Comparison of ENCODE assay signal across 27 mouse cellular contexts in genomic region chr1:43396522-43396921, GRCm38 (mm10). TPM values are rescaled to one million over a fixed set of nuclear protein-coding genes. Genes with fewer than 3 reads are reported as not detected.
A peak's percentile ranks its signal among the peaks of the same experiment; 100 is the strongest.
DNase-seq lines count a peak whose midpoint lies in the region; ATAC-seq and TF ChIP-seq lines count a peak whose summit lies in the region.
"Had no signal": no experiment of that assay in that cellular context is flagged by ENCODE, and none has a peak within 500 bp of the region (broad histone marks: within the 10 kb centered on the region; RNA-seq: fewer than 3 reads in every experiment).

No protein-coding gene starts in this region.

- WGBS in limb, embryonic 11.5 days = 41% methylated on average over 5 of the region's 5 CpGs
- 46% methylated on average over 5 of the region's 5 CpGs for WGBS in limb, embryonic 10.5 days

- no peak for ATAC-seq in limb, embryonic 11.5 days (ENCODE audit: insufficient number of reproducible peaks, low FRiP score, low TSS enrichment, low read depth)
- ATAC-seq: CD4-positive, CD25-positive, alpha-beta regulatory T cell, adult 4 months; forebrain, embryonic 14.5 days; liver, postnatal 0 days; midbrain, embryonic 15.5 days had no signal

- no peaks in the 10 kb centered on the region for H3K27me3 ChIP-seq in limb, embryonic 11.5 days (ENCODE audit: control insufficient read depth, insufficient read depth, low read length)
- H3K27me3 ChIP-seq in limb, embryonic 10.5 days (ENCODE audit: low read depth, poor library complexity, severe bottlenecking) = no peaks in the 10 kb centered on the region
- H3K27me3 ChIP-seq: heart, embryonic 12.5 days; hindbrain, embryonic 15.5 days; limb, embryonic 12.5 days; midbrain, embryonic 15.5 days; neural tube, embryonic 15.5 days had no signal

- H3K36me3 ChIP-seq in limb, embryonic 11.5 days (ENCODE audit: control insufficient read depth, insufficient read depth, low read length) = no peaks in the 10 kb centered on the region
- no peaks in the 10 kb centered on the region for H3K36me3 ChIP-seq in limb, embryonic 10.5 days
- H3K36me3 ChIP-seq: heart, embryonic 12.5 days; hindbrain, embryonic 15.5 days; limb, embryonic 12.5 days; midbrain, embryonic 15.5 days; neural tube, embryonic 15.5 days had no signal

- no peaks in the 10 kb centered on the region for H3K9me3 ChIP-seq in limb, embryonic 11.5 days (ENCODE audit: control insufficient read depth, low read length)
- no peaks in the 10 kb centered on the region for H3K9me3 ChIP-seq in limb, embryonic 10.5 days (replicated peaks)
- H3K9me3 ChIP-seq: heart, embryonic 12.5 days; hindbrain, embryonic 15.5 days; limb, embryonic 12.5 days; midbrain, embryonic 15.5 days; neural tube, embryonic 15.5 days had no signal

- H3K9ac ChIP-seq in limb, embryonic 11.5 days (ENCODE audit: low read length) = no peak overlapping the region
- H3K9ac ChIP-seq: heart, embryonic 12.5 days; hindbrain, embryonic 15.5 days; limb, embryonic 12.5 days; liver, postnatal 0 days; midbrain, embryonic 15.5 days; neural tube, embryonic 15.5 days had no signal

- TF ChIP-seq CTCF in layer of hippocampus, adult 2 months (conservative IDR thresholded peaks at IDR 0.05) = no peak

- peak; percentile 19 for DNase-seq in adrenal gland, adult 2 months
- DNase-seq in adrenal gland, adult 18-20 months (ENCODE audit: low spot score in 2 of 2) = no peak
- peak; percentile 23 for DNase-seq in limb, embryonic 11.5 days (ENCODE audit: low spot score)
- DNase-seq in limb, embryonic 10.5 days (ENCODE audit: low spot score) = no peak
- DNase-seq in ZHBTc4 (ENCODE audit: low read depth, low spot score) = peak; percentile 72
- DNase-seq in mesoderm, embryonic 11.5 days (ENCODE audit: low read depth, low spot score) = peak; percentile 58
- no peak for DNase-seq in layer of hippocampus, adult 2 months (ENCODE audit: low spot score in 2 of 2)
- DNase-seq in lung, postnatal 25 days (ENCODE audit: low spot score) = no peak
- DNase-seq: adrenal gland, adult 8-10 months; gastrocnemius, postnatal 25 days; heart, adult 18-20 months; heart, postnatal 10 days; kidney, adult 8-10 months; kidney, postnatal 14 days; liver, postnatal 0 days; lung, postnatal 10 days; thymus, adult 2 months; thymus, postnatal 4 days had no signal

- peaks cover 4% of the 10 kb centered on the region for H3K4me1 ChIP-seq in limb, embryonic 11.5 days (ENCODE audit: control insufficient read depth, insufficient read depth, low read length)
- peaks cover 28% of the 10 kb centered on the region for H3K4me1 ChIP-seq in limb, embryonic 10.5 days
- H3K4me1 ChIP-seq: hindbrain, embryonic 15.5 days; midbrain, embryonic 15.5 days; neural tube, embryonic 15.5 days had no signal

- H3K4me3 ChIP-seq in limb, embryonic 11.5 days (ENCODE audit: low read depth, low read length) = no peak overlapping the region
- H3K4me3 ChIP-seq in limb, embryonic 10.5 days = no peak overlapping the region
- no peak overlapping the region for H3K4me3 ChIP-seq in layer of hippocampus, adult 2 months
- H3K4me3 ChIP-seq: heart, embryonic 12.5 days; hindbrain, embryonic 15.5 days; limb, embryonic 12.5 days; midbrain, embryonic 15.5 days; neural tube, embryonic 15.5 days had no signal

- no peak overlapping the region for H3K27ac ChIP-seq in limb, embryonic 11.5 days (replicated peaks; ENCODE audit: low read depth, low read length)
- H3K27ac ChIP-seq in limb, embryonic 10.5 days = no peak overlapping the region
- H3K27ac ChIP-seq in layer of hippocampus, adult 2 months = no peak overlapping the region
- H3K27ac ChIP-seq: hindbrain, embryonic 15.5 days; limb, embryonic 12.5 days; midbrain, embryonic 15.5 days; neural tube, embryonic 15.5 days; stomach, postnatal 0 days had no signal

- no peak overlapping the region for H3K4me2 ChIP-seq in limb, embryonic 11.5 days (ENCODE audit: low read depth, severe bottlenecking)
- H3K4me2 ChIP-seq: heart, embryonic 12.5 days; hindbrain, embryonic 15.5 days; limb, embryonic 12.5 days; liver, embryonic 11.5 days; midbrain, embryonic 15.5 days; neural tube, embryonic 15.5 days had no signal

RNA-seq across cellular contexts. Expression of gene Nck2, which starts 47.9 kb away (rescaled TPM):
- 10 to 100 TPM; 25.5 to 29.4 TPM for total RNA-seq in adrenal gland, adult 2 months (2021)
- 30.5 and 33.4 TPM in 2 replicates for polyA plus RNA-seq in adrenal gland, adult 2 months (2012; rRNA removed)
- 10 to 100 TPM; 28.6 to 30.8 TPM for total RNA-seq in adrenal gland, adult 18-20 months (2021)
- 53.2 and 56.7 TPM in 2 replicates for polyA plus RNA-seq in limb, embryonic 11.5 days (2014; fragmentation: Nextera tagmentation; extraction: Ambion mirVana)
- 46.5 and 51.5 TPM in 2 replicates for polyA plus RNA-seq in limb, embryonic 10.5 days (2016; fragmentation: Nextera tagmentation; extraction: Ambion mirVana)
- 10 to 100 TPM; 55.6 to 56.3 TPM for total RNA-seq in layer of hippocampus, adult 2 months (2021)

Comparison
In these comparisons a context has a peak if more than half of its experiments do, and no peak if none do; other contexts are left out.
1. DNase-seq: peak in adrenal gland, adult 2 months (single experiment), limb, embryonic 11.5 days (single experiment), ZHBTc4 (single experiment) and mesoderm, embryonic 11.5 days (single experiment); none in adrenal gland, adult 18-20 months (0 of 2), limb, embryonic 10.5 days (single experiment), layer of hippocampus, adult 2 months (0 of 2) and lung, postnatal 25 days (single experiment).